Mouse (Mus musculus) midbrain, embryonic 16.5 days (tissue): ENCODE measurements around the gene D17Wsu92e. TPM values are rescaled to one million over a fixed set of nuclear protein-coding genes. Genes with fewer than 3 reads are reported as not detected.

Experiments
- ATAC-seq: fragments of 200-750 bp; cut with Nextera tagmentation; 2 replicates; pipeline ENCODE4 v1.8.0; 2017; ENCODE audit warnings: moderate TSS enrichment
- H3K27ac ChIP-seq: fragments of 300-500 bp; sonication (generic); 2 replicates; pipeline ENCODE4 v1.5.1; 2014; ENCODE audit warnings: mild to moderate bottlenecking, low read length, mixed read lengths
- H3K27me3 ChIP-seq: fragments of 300-500 bp; sonication (generic); 2 replicates; pipeline ENCODE4 v1.6.1; 2014; ENCODE audit warnings: low read depth, low read length, mixed read lengths; ENCODE audit not compliant: control insufficient read depth, insufficient read depth
- H3K36me3 ChIP-seq: fragments of 300-500 bp; sonication (generic); 2 replicates; pipeline ENCODE4 v1.6.1; 2014; ENCODE audit warnings: mild to moderate bottlenecking, low read length, moderate library complexity, mixed read lengths; ENCODE audit not compliant: control insufficient read depth, insufficient read depth
- H3K4me1 ChIP-seq: fragments of 300-500 bp; sonication (generic); 2 replicates; pipeline ENCODE4 v1.6.1; 2014; ENCODE audit warnings: mild to moderate bottlenecking, low read length, mixed read lengths; ENCODE audit not compliant: control insufficient read depth, insufficient read depth
- H3K4me2 ChIP-seq: fragments of 300-500 bp; sonication (generic); 2 replicates; pipeline ENCODE4 v1.6.1; 2014; ENCODE audit warnings: mild to moderate bottlenecking, low read length, mixed read lengths
- H3K4me3 ChIP-seq: fragments of 300-500 bp; sonication (generic); 2 replicates; pipeline ENCODE4 v1.5.1; 2014; ENCODE audit warnings: low read depth, mild to moderate bottlenecking, low read length, moderate library complexity, mixed read lengths
- H3K9ac ChIP-seq: fragments of 300-500 bp; sonication (generic); 2 replicates; pipeline ENCODE4 v1.6.1; 2014; ENCODE audit warnings: low read depth, low read length, mixed read lengths
- H3K9me3 ChIP-seq: fragments of 300-500 bp; sonication (generic); replicated peaks from 2 replicates; pipeline ENCODE4 v1.6.1; 2014; ENCODE audit warnings: mild to moderate bottlenecking, low read length, mixed read lengths; ENCODE audit not compliant: control insufficient read depth, poor library complexity, severe bottlenecking
- WGBS: fragments of 180-500 bp; shearing (Covaris S2); extraction: QIAGEN DNeasy Blood & Tissue Kit; methylation state at CpG from one replicate; pipeline ENCODE4 v1.1.7; 2014; 5-methylcytosine and 5-hydroxymethylcytosine counted together
- polyA plus RNA-seq: library from polyadenylated mRNA; unstranded; fragments of >200 nt; fragmentation: Nextera tagmentation; extraction: Ambion mirVana; gene quantifications from 2 replicates; pipeline ENCODE4 v1.2.1, GENCODE M21; 2015

D17Wsu92e gene
- polyA plus RNA-seq, 1 experiment from 2014 or later, result 9.4 TPM

GRCm38 (mm10) chr17:27765066-27765465 is 55.4 kb downstream of the D17Wsu92e start:
- Histone ChIP-seq H3K4me2 (no peak overlapping the region), H3K27me3 (no peaks in the 10 kb centered on the region), H3K9me3 (no peaks in the 10 kb centered on the region), H3K27ac (no peak overlapping the region), H3K9ac (no peak overlapping the region), H3K4me3 (no peak overlapping the region), H3K36me3 (no peaks in the 10 kb centered on the region), H3K4me1 (peaks cover 5% of the 10 kb centered on the region)
- WGBS, result 96% methylated on average over 6 of the region's 6 CpGs
- ATAC-seq, result no peak

- no peak overlapping the region for H3K9ac ChIP-seq
- peaks cover 5% of the 10 kb centered on the region for H3K4me1 ChIP-seq
- no peaks in the 10 kb centered on the region for H3K27me3 ChIP-seq
- no peak overlapping the region for H3K27ac ChIP-seq
- no peak for ATAC-seq
- no peak overlapping the region for H3K4me2 ChIP-seq
- no peak overlapping the region for H3K4me3 ChIP-seq
- no peaks in the 10 kb centered on the region for H3K36me3 ChIP-seq
- 97% methylated on average over 2 of the region's 2 CpGs for whole genome bisulfite sequencing
- H3K9me3 ChIP-seq, result no peaks in the 10 kb centered on the region
These were observed 56.0 kb downstream of the D17Wsu92e start for GRCm38 (mm10) chr17:27764453-27764852.

- peaks cover 5% of the 10 kb centered on the region for H3K4me1 ChIP-seq
- H3K4me3 ChIP-seq, result no peak overlapping the region
- ATAC-seq, result no peak
- H3K4me2 ChIP-seq, result no peak overlapping the region
- H3K27ac ChIP-seq, result no peak overlapping the region
- H3K9ac ChIP-seq, result no peak overlapping the region
- WGBS, result 92% methylated on average over 11 of the region's 11 CpGs
- H3K27me3 ChIP-seq, result no peaks in the 10 kb centered on the region
- H3K9me3 ChIP-seq, result no peaks in the 10 kb centered on the region
- H3K36me3 ChIP-seq, result no peaks in the 10 kb centered on the region
These were observed 57.6 kb downstream of the D17Wsu92e start for GRCm38 (mm10) chr17:27762884-27763283.

GRCm38 (mm10) chr17:27761639-27762336 is 58.7 kb downstream of the D17Wsu92e start:
- no peak overlapping the region for H3K27ac ChIP-seq
- H3K4me3 ChIP-seq, result no peak overlapping the region
- H3K9ac ChIP-seq, result 0 out of 2 replicates have a peak overlapping the region, but pooled peaks have one; percentile 32
- no peak overlapping the region for H3K4me2 ChIP-seq
- H3K27me3 ChIP-seq, result no peaks in the 10 kb centered on the region
- no peaks in the 10 kb centered on the region for H3K36me3 ChIP-seq
- no peaks in the 10 kb centered on the region for H3K9me3 ChIP-seq
- H3K4me1 ChIP-seq, result peaks cover 5% of the 10 kb centered on the region
- ATAC-seq, result peak; percentile 82
- 29% methylated on average over 9 of the region's 9 CpGs for WGBS

GRCm38 (mm10) chr17:27760169-27760568 is 60.3 kb downstream of the D17Wsu92e start:
- 77% methylated on average over 6 of the region's 6 CpGs for WGBS

GRCm38 (mm10) chr17:27751314-27752202 is 68.9 kb downstream of the D17Wsu92e start:
- Histone ChIP-seq H3K4me1 (no peaks in the 10 kb centered on the region), H3K27ac (no peak overlapping the region), H3K9ac (no peak overlapping the region), H3K4me2 (no peak overlapping the region), H3K27me3 (no peaks in the 10 kb centered on the region), H3K4me3 (no peak overlapping the region), H3K36me3 (no peaks in the 10 kb centered on the region), H3K9me3 (no peaks in the 10 kb centered on the region)
- no peak for ATAC-seq
- 90% methylated on average over 8 of the region's 8 CpGs for WGBS

More at GRCm38 (mm10) chr17:27760169-27760568, 60.3 kb downstream of the D17Wsu92e start:
- Histone ChIP-seq H3K4me3 (no peak overlapping the region), H3K9me3 (no peaks in the 10 kb centered on the region), H3K9ac (no peak overlapping the region), H3K27ac (no peak overlapping the region), H3K27me3 (no peaks in the 10 kb centered on the region), H3K36me3 (no peaks in the 10 kb centered on the region), H3K4me2 (no peak overlapping the region), H3K4me1 (peaks cover 5% of the 10 kb centered on the region)
- no peak for ATAC-seq

- Histone ChIP-seq H3K4me3 (no peak overlapping the region), H3K36me3 (no peaks in the 10 kb centered on the region), H3K4me2 (no peak overlapping the region), H3K27ac (no peak overlapping the region), H3K27me3 (no peaks in the 10 kb centered on the region), H3K9me3 (no peaks in the 10 kb centered on the region), H3K4me1 (no peaks in the 10 kb centered on the region), H3K9ac (no peak overlapping the region)
- WGBS, result 89% methylated on average over 6 of the region's 6 CpGs
- no peak for ATAC-seq
These were observed 70.0 kb downstream of the D17Wsu92e start for GRCm38 (mm10) chr17:27750451-27750942.

- Histone ChIP-seq H3K4me2 (no peak overlapping the region), H3K9me3 (no peaks in the 10 kb centered on the region), H3K9ac (no peak overlapping the region), H3K36me3 (no peaks in the 10 kb centered on the region), H3K4me1 (no peaks in the 10 kb centered on the region), H3K4me3 (no peak overlapping the region), H3K27ac (no peak overlapping the region), H3K27me3 (no peaks in the 10 kb centered on the region)
- ATAC-seq, result no peak
- WGBS, result 97% methylated on average over 2 of the region's 2 CpGs
These were observed 72.3 kb downstream of the D17Wsu92e start for GRCm38 (mm10) chr17:27748123-27748522.

- Histone ChIP-seq H3K27ac (no peak overlapping the region), H3K4me3 (no peak overlapping the region), H3K4me1 (no peaks in the 10 kb centered on the region), H3K9ac (peak overlapping the region; percentile 20; the same call in 1 of the 2 replicates), H3K27me3 (no peaks in the 10 kb centered on the region), H3K9me3 (no peaks in the 10 kb centered on the region), H3K4me2 (no peak overlapping the region), H3K36me3 (no peaks in the 10 kb centered on the region)
- WGBS, result 55% methylated on average over 4 of the region's 4 CpGs
- ATAC-seq, result no peak
These were observed 74.0 kb downstream of the D17Wsu92e start for GRCm38 (mm10) chr17:27746446-27746845.
